Mouse (Mus musculus): ENCODE measurements around the gene Lrrc1.

GRCm38 (mm10) chr9:77456169-77456826 lies 88.4 kb downstream of the Lrrc1 start:
- no peak for TF ChIP-seq CTCF (IDR thresholded peaks at IDR 0.05 in 2 of 3, conservative IDR thresholded peaks at IDR 0.05 in 1 of 3; ENCODE audit: control insufficient read depth in 1 of 3, insufficient read depth in 1 of 3, low read depth in 2 of 3, low read length in 3 of 3, poor library complexity in 1 of 3, severe bottlenecking in 1 of 3)
- TF ChIP-seq POLR2A (IDR thresholded peaks at IDR 0.05; ENCODE audit: control insufficient read depth in 1 of 2, insufficient read depth in 1 of 2, low read depth in 1 of 2, low read length in 2 of 2, poor library complexity in 1 of 2), result no peak
- TF ChIP-seq RCOR1 (IDR thresholded peaks at IDR 0.05; ENCODE audit: low read depth, low read length), result no peak
- TF ChIP-seq USF1 (IDR thresholded peaks at IDR 0.05; ENCODE audit: low read depth, low read length), result no peak
- no peak for TF ChIP-seq ZMIZ1 (IDR thresholded peaks at IDR 0.05; ENCODE audit: low read depth, low read length)
- no peak for TF ChIP-seq ZNF384 (IDR thresholded peaks at IDR 0.05; ENCODE audit: low read depth, low read length)
- TF ChIP-seq SIN3A (IDR thresholded peaks at IDR 0.05; ENCODE audit: low read length), result no peak
- TF ChIP-seq EP300 (IDR thresholded peaks at IDR 0.05; ENCODE audit: low read depth in 1 of 2, low read length in 2 of 2), result no peak
- no peak for TF ChIP-seq ETS1 (IDR thresholded peaks at IDR 0.05; ENCODE audit: low read depth, low read length)
- no peak for TF ChIP-seq GABPA (IDR thresholded peaks at IDR 0.05; ENCODE audit: low read depth, low read length)
- TF ChIP-seq SMC3 (IDR thresholded peaks at IDR 0.05; ENCODE audit: low read depth, low read length), result no peak
- no peak for TF ChIP-seq RAD21 (IDR thresholded peaks at IDR 0.05; ENCODE audit: low read depth, low read length)

Measured in MEL (cell line).